Mouse (Mus musculus) thymus, adult 2 months (tissue): Measurements from ENCODE around the gene Chrm5. TPM values are rescaled to one million over a fixed set of nuclear protein-coding genes. Genes with fewer than 3 reads are reported as not detected.

Experiments
- DNase-seq: peaks from one replicate; pipeline ENCODE4 v3.0.0; 2021
- H3K27ac ChIP-seq: fragments of 200-500 bp; 2 replicates; pipeline ENCODE4 v1.5.1; 2012; ENCODE audit warnings: low read length, control low read depth; ENCODE audit not compliant: control insufficient read depth, insufficient read depth
- H3K27me3 ChIP-seq: fragments of 200-500 bp; 2 replicates; pipeline ENCODE4 v1.6.1; 2012; ENCODE audit warnings: mild to moderate bottlenecking, low read length, moderate library complexity, mixed read lengths; ENCODE audit not compliant: control insufficient read depth, insufficient read depth
- H3K36me3 ChIP-seq: fragments of 200-500 bp; 2 replicates; pipeline ENCODE4 v1.6.1; 2012; ENCODE audit warnings: mild to moderate bottlenecking, low read length, moderate library complexity; ENCODE audit not compliant: control insufficient read depth, insufficient read depth
- H3K4me1 ChIP-seq: fragments of 200-500 bp; replicated peaks from 2 replicates; pipeline ENCODE4 v1.6.1; 2012; ENCODE audit warnings: low read length; ENCODE audit not compliant: control insufficient read depth, insufficient read depth
- H3K4me3 ChIP-seq: fragments of 200-500 bp; 2 replicates; pipeline ENCODE4 v1.5.1; 2012; ENCODE audit warnings: mild to moderate bottlenecking, low read length, control low read depth, moderate library complexity; ENCODE audit not compliant: control insufficient read depth, insufficient read depth
- CTCF ChIP-seq: fragments of 200-500 bp; IDR thresholded peaks from 2 replicates; pipeline ENCODE4 v1.5.1; 2012; ENCODE audit warnings: mild to moderate bottlenecking, control low read depth, low read length, moderate library complexity, borderline replicate concordance; ENCODE audit not compliant: control insufficient read depth, poor library complexity, insufficient read depth; ENCODE audit errors: extremely low read depth
- POLR2A ChIP-seq: fragments of 200-500 bp; IDR thresholded peaks from 2 replicates; pipeline ENCODE4 v1.6.1; 2012; ENCODE audit warnings: mild to moderate bottlenecking, low read length, control low read depth, moderate library complexity; ENCODE audit not compliant: control insufficient read depth, poor library complexity, insufficient read depth; ENCODE audit errors: extremely low read depth
- WGBS: fragments of 180-500 bp; shearing (Covaris S2); methylation state at CpG from one replicate; pipeline ENCODE4 v1.1.7; 2018; 5-methylcytosine and 5-hydroxymethylcytosine counted together
- polyA plus RNA-seq: library from polyadenylated mRNA; depleted of rRNA; stranded (reverse); fragments of >200 nt; gene quantifications from 2 replicates; pipeline ENCODE4 v1.2.3, GENCODE M21; 2012; rRNA removed

The Chrm5 gene
- polyA plus RNA-seq, 1 experiment = not detected

- H3K27me3 ChIP-seq = no peaks in the 10 kb centered on the region
- WGBS = 96% methylated on average over 2 of the region's 2 CpGs
- TF ChIP-seq CTCF = no peak
- no peak for TF ChIP-seq POLR2A
Measured at GRCm38 (mm10) chr2:112432523-112432922, 48.0 kb downstream of the Chrm5 start.

DNA sequence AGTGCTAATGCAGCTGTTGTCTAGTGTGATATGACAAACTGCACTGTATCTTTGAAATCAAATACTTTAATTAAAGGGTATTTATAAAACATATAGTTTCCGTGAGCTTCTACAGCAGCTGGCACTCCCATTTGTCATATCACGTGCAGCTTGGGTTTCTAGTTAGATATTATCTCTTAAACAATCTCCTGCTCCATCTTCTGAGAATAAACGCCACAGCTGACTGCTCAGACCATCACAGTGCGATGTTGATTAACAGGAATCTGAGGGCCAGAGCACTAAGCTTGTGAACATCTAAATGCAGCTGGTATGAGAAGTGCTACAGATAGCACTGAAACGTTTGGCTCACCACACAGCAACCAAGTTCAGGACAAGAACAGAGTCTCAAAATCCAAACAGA, 50.2 kb downstream of the Chrm5 start:
- TF ChIP-seq POLR2A (no peak), CTCF (no peak)
- Histone ChIP-seq H3K4me3 (no peak overlapping the region), H3K27ac (no peak overlapping the region), H3K27me3 (no peaks in the 10 kb centered on the region), H3K4me1 (no peaks in the 10 kb centered on the region), H3K36me3 (no peaks in the 10 kb centered on the region)
- WGBS = 19% methylated on average over 5 of the region's 5 CpGs
- no peak for DNase-seq

More at GRCm38 (mm10) chr2:112432523-112432922, 48.0 kb downstream of the Chrm5 start:
- Histone ChIP-seq H3K4me1 (no peaks in the 10 kb centered on the region), H3K36me3 (no peaks in the 10 kb centered on the region), H3K4me3 (no peak overlapping the region), H3K27ac (no peak overlapping the region)
- DNase-seq = no peak

- DNase-seq = no peak
- no peak overlapping the region for H3K4me3 ChIP-seq
- no peaks in the 10 kb centered on the region for H3K27me3 ChIP-seq
- no peaks in the 10 kb centered on the region for H3K36me3 ChIP-seq
- 97% methylated on average over 4 of the region's 4 CpGs for WGBS
- TF ChIP-seq CTCF = no peak
- no peak for TF ChIP-seq POLR2A
- H3K4me1 ChIP-seq = no peaks in the 10 kb centered on the region
- no peak overlapping the region for H3K27ac ChIP-seq
Measured at GRCm38 (mm10) chr2:112429665-112430064, 50.9 kb downstream of the Chrm5 start.

Other genes with a start within 250 kb of the Chrm5 start
- gene Lpcat4, start 241.3 kb downstream of the Chrm5 start, polyA plus RNA-seq = 70.0 and 77.7 TPM in 2 replicates
- gene Nutm1, start 221.5 kb downstream of the Chrm5 start, polyA plus RNA-seq = 0.03 TPM in 1 of 2 replicates, not detected in the other
- 100 and 126 TPM in 2 replicates for gene Nop10, start 218.8 kb downstream of the Chrm5 start, polyA plus RNA-seq
- 97.6 and 97.8 TPM in 2 replicates for gene Slc12a6, start 214.9 kb downstream of the Chrm5 start, polyA plus RNA-seq
- 0.03 TPM in 1 of 2 replicates, not detected in the other for gene Gm21985, start 214.5 kb downstream of the Chrm5 start, polyA plus RNA-seq
- gene Emc4, start 112.7 kb downstream of the Chrm5 start, polyA plus RNA-seq = 82.1 and 96.1 TPM in 2 replicates
- 2.3 and 2.6 TPM in 2 replicates for gene Katnbl1, start 101.6 kb downstream of the Chrm5 start, polyA plus RNA-seq
- gene Emc7, start 25.8 kb downstream of the Chrm5 start, polyA plus RNA-seq = 4.9 and 6.3 TPM in 2 replicates
- gene Aven, start 12.2 kb upstream of the Chrm5 start, polyA plus RNA-seq = 5.1 and 5.9 TPM in 2 replicates